Mouse (Mus musculus): ENCODE results near the gene Ms4a8a. TPM values are rescaled to one million over a fixed set of nuclear protein-coding genes. Genes with fewer than 3 reads are reported as not detected.

The Ms4a8a gene
- polyA plus RNA-seq, 1 experiment from 2014 or later = 0.63 TPM

DNA sequence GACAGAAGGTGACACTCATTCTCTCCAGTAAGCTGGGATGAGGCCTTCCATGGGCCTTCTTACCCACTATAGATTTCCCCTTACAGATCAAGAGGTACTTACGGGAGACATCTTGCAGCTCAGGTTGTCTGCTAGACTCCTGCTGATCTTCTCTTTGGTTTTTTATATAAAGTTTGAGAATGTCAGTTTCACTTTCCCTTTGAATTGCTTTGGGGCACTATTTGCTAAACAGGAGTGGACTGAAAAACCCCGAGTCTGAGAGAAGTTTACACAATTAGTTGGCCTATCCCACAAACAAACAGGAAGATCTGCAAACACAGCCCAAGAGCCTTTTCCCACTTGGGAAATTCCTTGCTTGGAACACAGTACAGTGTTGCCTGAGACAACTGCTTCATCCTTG is 30.6 kb downstream of the Ms4a8a start:
- 20% methylated on average over 2 of the region's 2 CpGs for WGBS (ENCODE audit: missing documents)
- Histone ChIP-seq H3K27ac (peak overlapping the region; percentile 27), H3K79me2 (ENCODE audit: inconsistent target) (peaks cover 7% of the 10 kb centered on the region; the same call in 1 of the 2 replicates), H3K4me3 (ENCODE audit: inconsistent target) (no peak overlapping the region), H3K36me3 (ENCODE audit: inconsistent target) (no peaks in the 10 kb centered on the region)

DNA sequence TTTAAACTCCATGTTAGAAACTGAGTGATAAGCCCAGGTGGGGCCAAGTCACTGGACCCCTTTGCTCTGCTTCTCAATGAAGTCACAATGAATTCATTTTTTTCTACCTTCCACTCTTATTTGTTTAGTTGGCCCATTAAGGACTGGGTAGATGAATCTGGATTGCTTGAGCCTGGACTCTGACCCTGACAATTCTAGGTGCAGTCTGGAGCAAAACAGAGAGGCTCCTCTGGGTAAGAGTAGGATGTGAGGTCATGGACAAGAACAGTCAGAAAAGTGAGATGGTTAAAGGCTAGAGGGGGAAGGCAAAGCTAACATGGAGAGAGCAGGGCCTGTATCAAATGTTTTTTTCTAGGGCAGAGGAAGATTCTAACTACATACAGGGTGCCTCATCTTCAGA is 31.5 kb downstream of the Ms4a8a start:
- Histone ChIP-seq H3K27ac (peak overlapping the region; percentile 27; the same call in 1 of the 2 replicates), H3K4me3 (ENCODE audit: inconsistent target) (no peak overlapping the region), H3K36me3 (ENCODE audit: inconsistent target) (no peaks in the 10 kb centered on the region), H3K79me2 (ENCODE audit: inconsistent target) (peaks cover 7% of the 10 kb centered on the region; the same call in 1 of the 2 replicates)

DNA sequence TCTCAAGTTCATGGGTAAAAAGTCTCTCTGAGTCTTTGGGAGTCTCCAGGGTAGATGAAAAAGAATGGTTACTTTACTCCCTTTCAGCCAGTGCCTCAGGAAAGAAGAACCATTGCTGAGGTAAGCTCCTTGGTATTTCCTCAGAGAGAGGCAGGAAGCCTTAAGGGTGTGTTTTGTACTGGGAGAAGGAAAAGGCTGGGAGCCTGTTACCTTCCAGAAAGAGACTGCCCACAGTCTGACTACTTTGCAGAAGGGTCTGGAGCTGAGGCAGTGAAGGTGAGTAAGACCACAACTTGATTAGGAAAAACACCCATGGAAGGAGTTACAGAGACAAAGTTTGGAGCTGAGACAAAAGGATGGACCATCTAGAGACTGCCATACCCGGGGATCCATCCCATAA is 32.4 kb downstream of the Ms4a8a start:
- no peak overlapping the region for H3K27ac ChIP-seq
- H3K4me3 ChIP-seq (ENCODE audit: inconsistent target) = no peak overlapping the region
- WGBS (ENCODE audit: missing documents) = no CpG with 5 or more reads among the region's 1 CpGs
- H3K36me3 ChIP-seq (ENCODE audit: inconsistent target) = no peaks in the 10 kb centered on the region
- H3K79me2 ChIP-seq (ENCODE audit: inconsistent target) = peaks cover 7% of the 10 kb centered on the region; the same call in 1 of the 2 replicates

DNA sequence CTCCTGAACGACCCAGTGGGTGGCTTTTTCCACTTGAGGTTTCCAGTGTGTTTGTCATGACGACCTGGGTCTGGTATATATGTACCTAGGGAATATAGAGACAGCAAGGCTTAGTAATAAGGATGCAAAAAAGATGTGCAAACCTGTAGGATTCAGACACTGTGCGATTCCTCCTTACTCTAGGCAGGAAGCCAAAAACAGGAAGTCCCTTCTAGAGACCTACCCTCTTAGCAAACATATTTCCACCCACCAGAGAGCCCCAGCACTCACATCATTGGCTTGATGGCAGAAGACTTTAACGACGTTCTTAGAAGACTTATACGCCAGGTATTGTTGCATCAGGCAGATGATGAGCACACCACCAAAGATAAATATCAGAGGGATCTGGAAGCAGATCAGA is 32.9 kb downstream of the Ms4a8a start:
- H3K36me3 ChIP-seq (ENCODE audit: inconsistent target) = no peaks in the 10 kb centered on the region
- H3K27ac ChIP-seq = no peak overlapping the region
- H3K79me2 ChIP-seq (ENCODE audit: inconsistent target) = peaks cover 7% of the 10 kb centered on the region; the same call in 1 of the 2 replicates
- 25% methylated on average over 6 of the region's 6 CpGs for WGBS (ENCODE audit: missing documents)
- no peak overlapping the region for H3K4me3 ChIP-seq (ENCODE audit: inconsistent target)

DNA sequence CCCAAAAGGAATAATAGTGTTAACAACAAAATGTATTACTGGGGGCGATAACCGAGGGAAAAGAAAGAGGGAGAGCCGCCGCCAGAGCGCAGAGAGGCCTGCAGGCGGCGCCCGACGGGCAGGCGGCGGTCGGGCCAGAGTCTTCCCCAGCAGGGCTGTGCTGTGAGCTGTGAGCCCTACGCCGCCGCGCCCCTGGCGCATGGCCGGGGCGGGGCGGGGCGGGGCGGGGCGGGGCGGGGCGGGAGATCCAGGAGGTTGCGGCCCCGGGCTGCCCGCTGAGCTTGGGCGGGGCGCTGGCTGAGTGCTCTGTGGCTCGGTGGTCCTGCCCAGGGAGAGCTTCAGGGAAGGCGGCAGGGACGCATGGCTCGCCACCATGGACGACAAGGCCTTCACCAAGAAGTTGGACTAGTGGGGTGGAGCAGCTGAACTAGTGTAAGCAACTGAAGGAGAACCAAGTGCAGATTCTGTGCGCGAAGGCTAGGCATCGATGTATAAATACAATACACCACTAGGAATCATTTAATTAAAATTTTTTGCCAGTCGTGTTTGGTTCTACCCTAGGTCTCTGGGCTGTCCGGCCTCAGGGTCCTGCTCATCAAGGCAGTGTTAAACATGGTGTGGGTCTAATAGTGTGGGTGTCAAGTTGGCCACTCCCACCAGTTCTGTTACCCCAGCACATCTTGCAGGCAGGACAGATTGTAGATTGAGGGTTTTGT is 35.7 kb downstream of the Ms4a8a start:
- H3K79me2 ChIP-seq (ENCODE audit: inconsistent target) = peaks cover 7% of the 10 kb centered on the region; the same call in 1 of the 2 replicates
- WGBS (ENCODE audit: missing documents) = 8% methylated on average over 32 of the region's 40 CpGs
- no peaks in the 10 kb centered on the region for H3K36me3 ChIP-seq (ENCODE audit: inconsistent target)
- H3K4me3 ChIP-seq (ENCODE audit: inconsistent target) = no peak overlapping the region; the same call in 1 of the 2 replicates
- no peak overlapping the region for H3K27ac ChIP-seq

DNA sequence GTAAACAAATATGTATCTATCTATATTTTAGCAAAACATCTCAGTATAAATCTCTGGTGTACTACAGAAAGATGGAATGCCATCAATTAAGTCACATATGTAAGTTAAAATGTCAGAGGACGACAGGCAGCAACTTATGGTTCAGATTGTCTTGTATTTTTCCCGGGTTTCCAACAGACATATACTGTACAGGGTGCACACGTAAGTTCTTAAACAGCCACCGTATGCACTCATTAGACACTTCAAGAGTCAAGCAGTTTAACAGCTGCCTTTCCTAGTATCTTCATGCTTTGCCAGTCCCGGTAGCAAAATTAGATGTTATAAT is 36.3 kb downstream of the Ms4a8a start:
- Histone ChIP-seq H3K36me3 (ENCODE audit: inconsistent target) (no peaks in the 10 kb centered on the region), H3K4me3 (ENCODE audit: inconsistent target) (no peak overlapping the region), H3K79me2 (ENCODE audit: inconsistent target) (peaks cover 5% of the 10 kb centered on the region; the same call in 1 of the 2 replicates), H3K27ac (no peak overlapping the region)
- WGBS (ENCODE audit: missing documents) = 27% methylated on average over 5 of the region's 5 CpGs

DNA sequence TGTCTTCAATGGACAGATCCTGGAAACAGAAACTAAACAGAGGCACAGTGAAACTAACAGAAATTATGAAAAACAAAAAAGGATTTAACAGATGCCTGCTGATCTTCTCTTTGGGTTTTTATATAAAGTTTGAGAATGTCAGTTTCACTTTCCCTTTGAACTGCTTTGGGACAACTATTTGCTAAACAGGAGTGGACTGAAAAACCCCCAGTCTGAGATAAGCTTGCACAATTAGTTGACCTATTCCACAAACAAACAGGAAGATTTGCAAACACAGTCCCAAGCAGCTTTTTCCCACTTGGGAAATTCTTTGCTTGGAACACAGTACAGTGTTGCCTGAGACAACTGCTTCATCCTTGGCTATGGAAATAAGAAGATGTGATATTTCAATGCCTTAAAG is 43.3 kb downstream of the Ms4a8a start:
- H3K36me3 ChIP-seq (ENCODE audit: inconsistent target) = no peaks in the 10 kb centered on the region
- H3K27ac ChIP-seq = no peak overlapping the region
- H3K79me2 ChIP-seq (ENCODE audit: inconsistent target) = no peaks in the 10 kb centered on the region
- no peak overlapping the region for H3K4me3 ChIP-seq (ENCODE audit: inconsistent target)

DNA sequence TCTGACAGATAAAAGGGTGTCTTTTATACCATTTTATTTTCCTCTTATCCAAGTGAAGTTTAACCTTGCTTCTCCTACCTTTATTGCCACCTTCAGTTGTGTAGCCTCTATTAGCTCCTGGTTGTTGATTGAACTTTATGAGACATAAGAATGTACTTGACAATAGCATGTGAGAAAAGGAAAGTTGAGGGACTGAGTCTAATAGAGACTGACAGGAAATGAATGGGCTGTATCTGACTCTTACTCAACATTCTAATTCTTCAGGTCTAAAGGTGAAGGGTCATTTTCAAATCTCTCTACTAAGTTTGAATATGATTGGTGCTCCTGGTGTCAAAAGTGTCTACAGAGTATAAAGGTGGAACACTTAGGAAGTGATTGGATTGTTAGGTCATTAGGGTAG is 58.5 kb downstream of the Ms4a8a start:
- no peaks in the 10 kb centered on the region for H3K79me2 ChIP-seq (ENCODE audit: inconsistent target)
- H3K36me3 ChIP-seq (ENCODE audit: inconsistent target) = no peaks in the 10 kb centered on the region
- no peak overlapping the region for H3K27ac ChIP-seq
- no peak overlapping the region for H3K4me3 ChIP-seq (ENCODE audit: inconsistent target)

DNA sequence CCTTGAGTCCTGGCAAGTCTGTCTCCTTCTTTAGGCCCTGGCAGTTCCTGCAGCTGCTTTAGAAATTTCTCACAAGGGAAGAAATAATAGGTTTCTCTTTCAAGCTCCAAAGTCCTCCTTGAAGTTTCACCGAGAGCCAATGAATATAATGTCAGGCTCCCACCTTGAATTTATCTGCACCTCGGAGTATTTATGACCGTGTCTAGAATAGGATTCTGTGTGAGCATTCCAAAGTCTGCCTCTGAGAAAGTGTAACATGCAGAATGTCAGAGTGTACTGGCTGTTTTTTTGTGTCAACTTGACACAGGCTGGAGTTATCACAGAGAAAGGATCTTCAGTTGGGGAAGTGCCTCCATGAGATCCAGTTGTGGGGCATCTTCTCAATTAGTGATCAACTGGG is 63.0 kb downstream of the Ms4a8a start, which contains the start of gene Ms4a18:
Ms4a18 (minus strand) TSS at position 141 of the 400 bp plus-strand sequence.
- Histone ChIP-seq H3K27ac (no peak within 1 kb of the TSS), H3K4me3 (ENCODE audit: inconsistent target) (no peak within 1 kb of the TSS), H3K79me2 (ENCODE audit: inconsistent target) (no peaks in the 10 kb centered on the region), H3K36me3 (ENCODE audit: inconsistent target) (no peaks in the 10 kb centered on the region)
- 88% methylated on average over 3 of the region's 3 CpGs for WGBS (ENCODE audit: missing documents)

Other genes with a start within 250 kb of the Ms4a8a start
- 344 to 583 TPM (median 414 TPM) in 3 replicates for gene Slc15a3, start 241.4 kb downstream of the Ms4a8a start, polyA plus RNA-seq (2018)
- 6.0 to 22.3 TPM (median 10.1 TPM) in 3 replicates for gene Tmem132a, start 211.2 kb downstream of the Ms4a8a start, polyA plus RNA-seq (2018)
- 30.6 to 77.7 TPM (median 50.2 TPM) in 3 replicates for gene Tmem109, start 199.1 kb downstream of the Ms4a8a start, polyA plus RNA-seq (2018)
- gene Prpf19, start 185.9 kb downstream of the Ms4a8a start, polyA plus RNA-seq (2018) = 43.4 to 93.2 TPM (median 51.6 TPM) in 3 replicates
- not detected in 3 replicates for gene Zp1, start 160.5 kb downstream of the Ms4a8a start, polyA plus RNA-seq (2018)
- gene Ptgdr2, start 143.9 kb downstream of the Ms4a8a start, polyA plus RNA-seq (2018) = not detected in 3 replicates
- 17.8 to 39.3 TPM (median 21.6 TPM) in 3 replicates for gene Ccdc86, start 131.8 kb downstream of the Ms4a8a start, polyA plus RNA-seq (2018)
- not detected in 3 replicates for gene Ms4a10, start 106.4 kb downstream of the Ms4a8a start, polyA plus RNA-seq (2018)
- not detected in 3 replicates for gene Ms4a15, start 87.9 kb downstream of the Ms4a8a start, polyA plus RNA-seq (2018)
- gene Ms4a18, start 63.1 kb downstream of the Ms4a8a start, polyA plus RNA-seq (2018) = not detected in 3 replicates
- gene 1700017D01Rik, start 49.8 kb upstream of the Ms4a8a start, polyA plus RNA-seq (2018) = not detected in 3 replicates
- gene 1700025F22Rik, start 84.2 kb upstream of the Ms4a8a start, polyA plus RNA-seq (2018) = not detected in 3 replicates
- not detected in 3 replicates for gene Ms4a13, start 115.6 kb upstream of the Ms4a8a start, polyA plus RNA-seq (2018)
- not detected in 3 replicates for gene Ms4a12, start 151.3 kb upstream of the Ms4a8a start, polyA plus RNA-seq (2018)
- 0.07 to 0.09 TPM in 2 of 3 replicates, not detected in the other for gene Ms4a1, start 185.1 kb upstream of the Ms4a8a start, polyA plus RNA-seq (2018)
- not detected in 3 replicates for gene Ms4a5, start 202.8 kb upstream of the Ms4a8a start, polyA plus RNA-seq (2018)
- gene Ms4a14, start 233.4 kb upstream of the Ms4a8a start, polyA plus RNA-seq (2018) = 36.7 to 102 TPM (median 69.8 TPM) in 3 replicates

Data from macrophage (primary cell).